Mouse (Mus musculus): ENCODE data around the gene Zfp768.

GRCm38 (mm10) chr7:127363475-127363921, 18.1 kb upstream of the Zfp768 start:
- 0 out of 2 replicates have a peak, but pooled peaks have one; percentile 15 for TF ChIP-seq POLR2A (IDR thresholded peaks at IDR 0.05; ENCODE audit: low read depth, low read length)
- no peak for TF ChIP-seq CTCF (IDR thresholded peaks at IDR 0.05; ENCODE audit: borderline replicate concordance, insufficient read depth, low read length)

Data from embryonic fibroblast, embryonic 13.5 days (primary cell).